Mouse (Mus musculus) hindbrain, embryonic 15.5 days (tissue): ENCODE measurements around the gene Sh3glb2. TPM values are rescaled to one million over a fixed set of nuclear protein-coding genes. Genes with fewer than 3 reads are reported as not detected.

Experiments used
- ATAC-seq: fragments of 200-750 bp; cut with Nextera tagmentation; 2 replicates; pipeline ENCODE4 v1.8.0; 2017; ENCODE audit warnings: low read depth, moderate number of reproducible peaks, moderate TSS enrichment; ENCODE audit not compliant: low FRiP score
- H3K27ac ChIP-seq: fragments of 300-500 bp; sonication (generic); replicated peaks from 2 replicates; pipeline ENCODE4 v1.5.1; 2015; ENCODE audit warnings: mild to moderate bottlenecking, inconsistent platforms
- H3K27me3 ChIP-seq: fragments of 300-500 bp; sonication (generic); 2 replicates; pipeline ENCODE4 v1.6.1; 2015; ENCODE audit warnings: control low read depth, inconsistent platforms
- H3K36me3 ChIP-seq: fragments of 300-500 bp; sonication (generic); 2 replicates; pipeline ENCODE4 v1.6.1; 2015; ENCODE audit warnings: control low read depth, inconsistent platforms
- H3K4me1 ChIP-seq: fragments of 300-500 bp; sonication (generic); replicated peaks from 2 replicates; pipeline ENCODE4 v1.6.1; 2015; ENCODE audit warnings: control low read depth, inconsistent platforms
- H3K4me2 ChIP-seq: fragments of 300-500 bp; sonication (generic); 2 replicates; pipeline ENCODE4 v1.6.1; 2015; ENCODE audit warnings: moderate library complexity, mild to moderate bottlenecking, inconsistent platforms
- H3K4me3 ChIP-seq: fragments of 300-500 bp; sonication (generic); 2 replicates; pipeline ENCODE4 v1.5.1; 2015; ENCODE audit warnings: mild to moderate bottlenecking, inconsistent platforms
- H3K9ac ChIP-seq: fragments of 300-500 bp; sonication (generic); 2 replicates; pipeline ENCODE4 v1.6.1; 2015; ENCODE audit warnings: inconsistent platforms
- H3K9me3 ChIP-seq: fragments of 300-500 bp; sonication (generic); 2 replicates; pipeline ENCODE4 v1.6.1; 2016; ENCODE audit warnings: control low read depth, inconsistent platforms
- WGBS: fragments of 180-500 bp; shearing (Covaris S2); methylation state at CpG from one replicate; pipeline ENCODE4 v1.1.7; 2015; 5-methylcytosine and 5-hydroxymethylcytosine counted together
- polyA plus RNA-seq: library from polyadenylated mRNA; unstranded; fragments of >200 nt; fragmentation: Nextera tagmentation; extraction: Ambion mirVana; gene quantifications from 2 replicates; pipeline ENCODE4 v1.2.1, GENCODE M21; 2015

Gene Sh3glb2
- 189 and 205 TPM in 2 replicates for polyA plus RNA-seq

- Histone ChIP-seq H3K4me1 (peaks cover 48% of the 10 kb centered on the region), H3K27ac (peak within 1 kb of the TSS; percentile 84), H3K36me3 (no peaks in the 10 kb centered on the region), H3K4me3 (peak within 1 kb of the TSS; percentile 76), H3K9me3 (no peaks in the 10 kb centered on the region), H3K27me3 (no peaks in the 10 kb centered on the region), H3K9ac (peak within 1 kb of the TSS; percentile 81), H3K4me2 (peak within 1 kb of the TSS; percentile 92)
- ATAC-seq, result peak; percentile 81
- 3% methylated on average over 56 of the region's 73 CpGs for WGBS
These were observed at the start of gene Sh3glb2 for GRCm38 (mm10) chr2:30358533-30359531. Gene Sh3glb2 (minus strand): TSS chr2:30359337.

GRCm38 (mm10) chr2:30408452-30409100, 49.4 kb upstream of the Sh3glb2 start:
- H3K27ac ChIP-seq, result no peak overlapping the region
- ATAC-seq, result no peak
- H3K4me2 ChIP-seq, result no peak overlapping the region
- no peaks in the 10 kb centered on the region for H3K9me3 ChIP-seq
- no peak overlapping the region for H3K4me3 ChIP-seq
- peaks cover 16% of the 10 kb centered on the region for H3K4me1 ChIP-seq
- WGBS, result 87% methylated on average over 8 of the region's 8 CpGs
- H3K9ac ChIP-seq, result no peak overlapping the region
- no peaks in the 10 kb centered on the region for H3K27me3 ChIP-seq
- peaks cover 69% of the 10 kb centered on the region for H3K36me3 ChIP-seq

GRCm38 (mm10) chr2:30407778-30408177, 48.6 kb upstream of the Sh3glb2 start:
- no peak for ATAC-seq
- no peak overlapping the region for H3K4me2 ChIP-seq
- WGBS, result 89% methylated on average over 10 of the region's 10 CpGs
- H3K9ac ChIP-seq, result no peak overlapping the region
- no peak overlapping the region for H3K4me3 ChIP-seq
- no peaks in the 10 kb centered on the region for H3K9me3 ChIP-seq
- H3K27ac ChIP-seq, result no peak overlapping the region
- peaks cover 8% of the 10 kb centered on the region; the same call in 1 of the 2 replicates for H3K4me1 ChIP-seq
- H3K27me3 ChIP-seq, result no peaks in the 10 kb centered on the region
- peaks cover 77% of the 10 kb centered on the region for H3K36me3 ChIP-seq

- ATAC-seq, result no peak
- no peak overlapping the region for H3K9ac ChIP-seq
- no peak overlapping the region for H3K4me3 ChIP-seq
- H3K27ac ChIP-seq, result no peak overlapping the region
- WGBS, result 87% methylated on average over 2 of the region's 2 CpGs
- H3K27me3 ChIP-seq, result no peaks in the 10 kb centered on the region
- no peak overlapping the region for H3K4me2 ChIP-seq
- H3K9me3 ChIP-seq, result no peaks in the 10 kb centered on the region
- peaks cover 83% of the 10 kb centered on the region for H3K36me3 ChIP-seq
- H3K4me1 ChIP-seq, result peaks cover 3% of the 10 kb centered on the region; the same call in 1 of the 2 replicates
These were observed 48.1 kb upstream of the Sh3glb2 start for GRCm38 (mm10) chr2:30407221-30407620.

- Histone ChIP-seq H3K4me1 (peaks cover 13% of the 10 kb centered on the region), H3K27ac (no peak overlapping the region), H3K9ac (no peak overlapping the region), H3K9me3 (no peaks in the 10 kb centered on the region), H3K4me3 (no peak overlapping the region), H3K4me2 (no peak overlapping the region), H3K36me3 (peaks cover 68% of the 10 kb centered on the region), H3K27me3 (no peaks in the 10 kb centered on the region)
- no peak for ATAC-seq
- 89% methylated on average over 1 of the region's 1 CpGs for WGBS
These were observed 44.7 kb upstream of the Sh3glb2 start for GRCm38 (mm10) chr2:30403870-30404269.

GRCm38 (mm10) chr2:30402843-30403242, 43.7 kb upstream of the Sh3glb2 start:
- Histone ChIP-seq H3K4me1 (peaks cover 15% of the 10 kb centered on the region), H3K27ac (no peak overlapping the region), H3K9ac (no peak overlapping the region), H3K9me3 (no peaks in the 10 kb centered on the region), H3K4me3 (no peak overlapping the region), H3K36me3 (peaks cover 58% of the 10 kb centered on the region), H3K27me3 (no peaks in the 10 kb centered on the region), H3K4me2 (no peak overlapping the region)
- 66% methylated on average over 2 of the region's 2 CpGs for WGBS
- no peak for ATAC-seq

- no peak overlapping the region for H3K4me2 ChIP-seq
- H3K9me3 ChIP-seq, result no peaks in the 10 kb centered on the region
- ATAC-seq, result no peak
- peaks cover 15% of the 10 kb centered on the region for H3K4me1 ChIP-seq
- WGBS, result 91% methylated on average over 9 of the region's 9 CpGs
- no peak overlapping the region for H3K4me3 ChIP-seq
- H3K27me3 ChIP-seq, result no peaks in the 10 kb centered on the region
- peaks cover 58% of the 10 kb centered on the region for H3K36me3 ChIP-seq
- H3K9ac ChIP-seq, result no peak overlapping the region
- H3K27ac ChIP-seq, result no peak overlapping the region
These were observed 43.3 kb upstream of the Sh3glb2 start for GRCm38 (mm10) chr2:30402351-30402826.

GRCm38 (mm10) chr2:30401581-30401980, 42.4 kb upstream of the Sh3glb2 start:
- Histone ChIP-seq H3K4me1 (peaks cover 15% of the 10 kb centered on the region), H3K9ac (no peak overlapping the region), H3K36me3 (peaks cover 56% of the 10 kb centered on the region), H3K4me2 (no peak overlapping the region), H3K27ac (no peak overlapping the region), H3K4me3 (no peak overlapping the region), H3K9me3 (no peaks in the 10 kb centered on the region), H3K27me3 (no peaks in the 10 kb centered on the region)
- ATAC-seq, result no peak
- 81% methylated on average over 1 of the region's 1 CpGs for WGBS

GRCm38 (mm10) chr2:30399191-30400171, 40.3 kb upstream of the Sh3glb2 start:
- Histone ChIP-seq H3K36me3 (peaks cover 41% of the 10 kb centered on the region), H3K27ac (peak overlapping the region; percentile 53), H3K4me2 (no peak overlapping the region), H3K4me3 (no peak overlapping the region), H3K27me3 (no peaks in the 10 kb centered on the region), H3K9ac (no peak overlapping the region; the same call in 1 of the 2 replicates), H3K9me3 (no peaks in the 10 kb centered on the region), H3K4me1 (peaks cover 15% of the 10 kb centered on the region)
- ATAC-seq, result peak; percentile 20; the same call in 1 of the 2 replicates
- WGBS, result 21% methylated on average over 20 of the region's 20 CpGs

GRCm38 (mm10) chr2:30397986-30398512, 38.9 kb upstream of the Sh3glb2 start:
- no peak overlapping the region for H3K4me3 ChIP-seq
- no peak overlapping the region for H3K4me2 ChIP-seq
- H3K4me1 ChIP-seq, result peaks cover 28% of the 10 kb centered on the region
- H3K27ac ChIP-seq, result no peak overlapping the region
- WGBS, result 72% methylated on average over 10 of the region's 10 CpGs
- no peaks in the 10 kb centered on the region for H3K27me3 ChIP-seq
- ATAC-seq, result no peak
- H3K9me3 ChIP-seq, result no peaks in the 10 kb centered on the region
- no peak overlapping the region for H3K9ac ChIP-seq
- peaks cover 29% of the 10 kb centered on the region for H3K36me3 ChIP-seq

GRCm38 (mm10) chr2:30396246-30396645, 37.1 kb upstream of the Sh3glb2 start:
- Histone ChIP-seq H3K4me1 (peaks cover 36% of the 10 kb centered on the region), H3K4me2 (no peak overlapping the region), H3K27me3 (no peaks in the 10 kb centered on the region), H3K9me3 (no peaks in the 10 kb centered on the region), H3K4me3 (no peak overlapping the region), H3K36me3 (peaks cover 17% of the 10 kb centered on the region), H3K27ac (no peak overlapping the region), H3K9ac (no peak overlapping the region)
- WGBS, result 97% methylated on average over 7 of the region's 7 CpGs
- ATAC-seq, result no peak
